Mouse (Mus musculus): ENCODE results near the gene Zfp951.
"Not testable (repeated sequence)": the region's sequence is repeated elsewhere in the genome, so short reads cannot be mapped to it uniquely, and the experiment has no call there.

The Zfp951 gene

GRCm38 (mm10) chr5:104859962-104860525, at the start of gene Zfp951:
TSS of gene Zfp951 (minus strand) at chr5:104860070.
- in situ Hi-C loops (cut with MboI, MseI) = not testable (repeated sequence)

- in situ Hi-C loops (cut with MboI, MseI) = loop anchor here in 1 of 2 experiments (10.0 kb wide), 1 partner anchor 398 kb away; no protein-coding TSS in a partner anchor
These were observed 46.7 kb upstream of the Zfp951 start for GRCm38 (mm10) chr5:104906556-104906955.

GRCm38 (mm10) chr5:104859045-104859961, 567 bp downstream of the Zfp951 start:
- in situ Hi-C loops (cut with MboI, MseI) = not testable (repeated sequence)

GRCm38 (mm10) chr5:104854546-104854945, 5.3 kb downstream of the Zfp951 start:
- in situ Hi-C loops (cut with MboI, MseI) = not testable (repeated sequence)

DNA sequence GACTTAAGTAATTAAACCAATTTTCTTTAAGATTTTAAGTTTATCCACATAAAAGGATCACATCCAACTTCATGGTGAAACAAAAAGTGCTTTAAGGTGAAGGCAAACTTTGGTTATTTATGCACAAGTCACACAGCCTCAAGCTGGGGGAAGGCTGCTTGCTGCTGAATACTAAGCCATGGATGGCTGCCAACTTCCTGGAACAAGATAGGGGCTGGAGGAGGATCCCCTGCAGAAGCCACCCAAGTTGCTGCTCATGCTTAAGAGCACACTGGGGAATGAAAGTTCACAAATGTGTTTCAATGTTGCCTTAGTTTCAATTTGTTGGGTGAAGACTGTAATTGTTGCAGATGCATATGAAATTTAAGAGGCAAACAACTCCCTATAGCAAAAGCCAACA, 26.5 kb downstream of the Zfp951 start:
- in situ Hi-C loops (cut with MboI, MseI) = no loop called here

DNA sequence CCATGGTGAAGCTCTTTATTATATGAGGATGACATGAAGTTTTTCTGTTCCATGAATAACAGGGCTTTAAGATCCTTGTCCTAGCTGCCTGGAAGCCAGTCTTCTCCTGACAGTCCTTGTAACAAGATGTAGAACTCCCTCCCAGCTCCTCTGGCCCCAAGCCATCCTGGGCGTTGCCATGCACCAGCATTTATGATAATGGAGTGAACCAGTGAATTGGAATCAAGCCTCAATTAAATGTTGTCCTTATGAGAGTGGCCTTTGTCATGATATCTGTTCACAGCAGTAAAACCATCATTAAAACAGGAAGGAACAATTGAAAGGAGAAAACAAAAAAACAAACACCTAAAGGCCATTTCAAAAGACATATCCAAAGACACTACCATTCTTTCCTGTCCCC, 30.3 kb downstream of the Zfp951 start:
- in situ Hi-C loops (cut with MboI, MseI) = loop anchor here in 1 of 2 experiments (10.0 kb wide), 1 partner anchor 1695 kb away; no protein-coding TSS in a partner anchor

DNA sequence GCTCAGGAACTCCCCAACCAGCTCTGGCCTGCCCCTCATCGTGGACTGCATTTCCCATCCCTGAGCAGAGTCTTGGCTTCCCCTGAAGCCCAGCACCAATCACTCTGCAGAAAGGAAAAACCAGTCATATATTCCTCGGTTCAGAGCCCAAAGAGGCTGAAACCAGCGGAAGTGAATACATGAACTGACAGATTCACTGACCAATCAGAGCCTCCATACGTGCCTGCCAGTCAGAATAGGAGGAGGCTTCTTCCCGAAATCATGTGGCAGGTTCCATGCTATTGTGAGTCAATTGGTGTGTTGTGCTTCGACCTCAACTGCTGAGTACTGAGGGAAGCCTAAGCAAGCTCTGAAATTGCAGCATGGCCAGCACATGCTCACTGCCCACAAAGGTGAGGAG, 89.7 kb downstream of the Zfp951 start:
- in situ Hi-C loops (cut with MboI, MseI) = not testable (repeated sequence)

All from T-helper 17 cell (primary cell).